Mouse (Mus musculus) lung, embryonic 15.5 days (tissue): ENCODE measurements around the gene Chd2. TPM values are rescaled to one million over a fixed set of nuclear protein-coding genes. Genes with fewer than 3 reads are reported as not detected.

Experiments
- ATAC-seq: fragments of 200-750 bp; cut with Nextera tagmentation; 2 replicates; pipeline ENCODE4 v1.8.0; 2017; ENCODE audit warnings: moderate number of reproducible peaks, borderline replicate concordance; ENCODE audit not compliant: low FRiP score, low TSS enrichment; ENCODE audit errors: extremely low read depth
- H3K27ac ChIP-seq: fragments of 300-500 bp; sonication (generic); 2 replicates; pipeline ENCODE4 v1.5.1; 2015; ENCODE audit warnings: moderate library complexity, mild to moderate bottlenecking, inconsistent platforms
- H3K27me3 ChIP-seq: fragments of 300-500 bp; sonication (generic); 2 replicates; pipeline ENCODE4 v1.6.1; 2015; ENCODE audit warnings: inconsistent platforms
- H3K36me3 ChIP-seq: fragments of 300-500 bp; sonication (generic); 2 replicates; pipeline ENCODE4 v1.6.1; 2015; ENCODE audit warnings: inconsistent platforms
- H3K4me1 ChIP-seq: fragments of 300-500 bp; sonication (generic); 2 replicates; pipeline ENCODE4 v1.6.1; 2015; ENCODE audit warnings: inconsistent platforms
- H3K4me2 ChIP-seq: fragments of 300-500 bp; sonication (generic); 2 replicates; pipeline ENCODE4 v1.6.1; 2015; ENCODE audit warnings: inconsistent platforms, mild to moderate bottlenecking, moderate library complexity
- H3K4me3 ChIP-seq: fragments of 300-500 bp; sonication (generic); 2 replicates; pipeline ENCODE4 v1.5.1; 2015; ENCODE audit warnings: mild to moderate bottlenecking, inconsistent platforms
- H3K9ac ChIP-seq: fragments of 300-500 bp; sonication (generic); 2 replicates; pipeline ENCODE4 v1.6.1; 2015; ENCODE audit warnings: inconsistent platforms
- H3K9me3 ChIP-seq: fragments of 300-500 bp; sonication (generic); 2 replicates; pipeline ENCODE4 v1.6.1; 2016; ENCODE audit warnings: inconsistent platforms
- WGBS: fragments of 180-500 bp; shearing (Covaris S2); methylation state at CpG from one replicate; pipeline ENCODE4 v1.1.7; 2015; 5-methylcytosine and 5-hydroxymethylcytosine counted together
- polyA plus RNA-seq: library from polyadenylated mRNA; unstranded; fragments of >200 nt; fragmentation: Nextera tagmentation; extraction: Ambion mirVana; gene quantifications from 2 replicates; pipeline ENCODE4 v1.2.1, GENCODE M21; 2015

The Chd2 gene
- polyA plus RNA-seq, 1 experiment from 2014 or later = 59.0 TPM

DNA sequence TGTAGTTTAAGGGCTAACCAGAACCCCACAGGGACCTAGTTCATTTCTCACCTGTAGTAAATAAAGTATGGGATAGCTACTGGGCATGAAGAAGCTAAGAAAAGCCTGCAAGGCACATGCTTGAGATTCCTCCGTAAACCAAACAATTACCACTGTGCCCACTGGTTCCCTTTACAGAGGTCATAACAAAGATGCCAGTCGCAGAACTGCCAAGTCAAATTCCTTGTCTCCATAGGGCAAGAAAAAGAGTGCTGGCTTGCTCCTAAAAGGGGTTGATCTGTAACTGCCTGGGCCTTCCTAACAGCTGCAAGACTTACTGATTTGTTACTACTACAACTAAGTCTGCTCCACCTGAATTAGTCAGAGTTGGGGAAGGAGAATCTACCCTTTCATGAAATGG lies 32.9 kb downstream of the Chd2 start:
- no peak overlapping the region for H3K4me3 ChIP-seq
- H3K27me3 ChIP-seq = no peaks in the 10 kb centered on the region
- H3K9ac ChIP-seq = no peak overlapping the region
- no peaks in the 10 kb centered on the region for H3K4me1 ChIP-seq
- no peak overlapping the region for H3K27ac ChIP-seq
- no peaks in the 10 kb centered on the region for H3K9me3 ChIP-seq
- no peak overlapping the region for H3K4me2 ChIP-seq
- WGBS = 89% methylated on average over 2 of the region's 2 CpGs
- H3K36me3 ChIP-seq = peaks cover 92% of the 10 kb centered on the region
- no peak for ATAC-seq

DNA sequence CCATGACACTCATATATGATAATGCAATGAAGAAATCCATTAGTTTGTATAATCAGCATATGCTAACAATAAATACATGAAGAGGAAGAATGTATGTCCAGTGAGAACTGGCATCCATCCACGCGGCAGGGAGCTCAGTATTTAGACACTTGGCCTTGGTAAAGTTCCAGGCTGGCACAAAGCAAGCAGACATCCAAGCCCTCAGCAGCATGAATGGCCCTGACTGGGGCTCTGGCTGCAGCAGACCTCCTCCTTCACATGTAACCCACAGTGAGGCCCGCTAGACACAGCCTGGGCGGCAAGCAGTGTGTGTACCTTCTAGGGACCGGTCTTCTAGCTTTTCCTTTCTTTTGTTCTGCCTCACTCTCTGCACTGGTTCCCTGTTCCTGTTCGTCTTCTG lies 34.1 kb downstream of the Chd2 start:
- ATAC-seq = no peak
- Histone ChIP-seq H3K4me1 (no peaks in the 10 kb centered on the region), H3K4me3 (no peak overlapping the region), H3K27ac (no peak overlapping the region), H3K9me3 (no peaks in the 10 kb centered on the region), H3K36me3 (peaks cover 90% of the 10 kb centered on the region), H3K27me3 (no peaks in the 10 kb centered on the region), H3K9ac (no peak overlapping the region), H3K4me2 (no peak overlapping the region)
- 85% methylated on average over 6 of the region's 6 CpGs for WGBS

DNA sequence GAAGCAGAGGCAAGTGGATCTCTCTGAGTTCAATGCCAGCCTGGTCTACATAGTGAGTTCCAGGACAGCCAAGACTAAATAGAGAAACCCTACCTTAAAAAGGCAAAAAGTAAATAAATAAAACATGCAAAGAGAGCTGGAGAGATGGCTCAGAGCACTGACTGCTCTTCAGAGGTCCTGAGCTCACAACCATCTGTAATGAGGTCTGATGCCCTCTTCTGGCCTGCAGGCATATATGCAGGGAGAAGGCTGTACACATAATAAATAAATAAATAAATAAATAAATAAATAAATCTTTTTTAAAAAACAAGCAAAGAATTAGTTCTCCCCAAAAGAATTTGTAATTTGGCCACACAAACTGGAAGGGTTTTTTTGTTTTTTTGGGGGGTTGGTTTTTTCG lies 34.8 kb downstream of the Chd2 start:
- Histone ChIP-seq H3K9ac (no peak overlapping the region), H3K4me1 (no peaks in the 10 kb centered on the region), H3K27ac (no peak overlapping the region), H3K4me2 (no peak overlapping the region), H3K36me3 (peaks cover 90% of the 10 kb centered on the region), H3K4me3 (no peak overlapping the region), H3K9me3 (no peaks in the 10 kb centered on the region), H3K27me3 (no peaks in the 10 kb centered on the region)
- no peak for ATAC-seq
- WGBS = 95% methylated on average over 1 of the region's 1 CpGs

DNA sequence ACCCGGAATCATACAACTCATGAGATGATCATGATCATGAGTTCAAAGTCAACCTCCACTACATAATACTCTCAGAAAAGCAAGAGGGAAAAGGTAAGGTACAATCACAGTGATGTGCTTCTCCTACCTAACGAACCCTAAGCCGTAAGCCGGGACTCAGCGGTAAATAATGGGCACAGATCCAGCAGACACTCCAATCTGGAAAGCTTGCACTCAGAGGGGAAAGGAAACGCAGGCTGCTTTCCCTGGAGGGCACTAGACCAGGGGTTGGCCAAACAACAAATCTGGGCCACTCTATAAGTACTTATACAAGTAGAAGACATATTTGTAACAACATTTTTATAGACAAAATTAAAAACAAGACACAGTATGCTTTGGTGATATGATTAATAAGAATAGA lies 36.4 kb downstream of the Chd2 start:
- Histone ChIP-seq H3K27ac (no peak overlapping the region), H3K4me3 (no peak overlapping the region), H3K4me2 (no peak overlapping the region), H3K27me3 (no peaks in the 10 kb centered on the region), H3K4me1 (no peaks in the 10 kb centered on the region), H3K9ac (no peak overlapping the region), H3K36me3 (peaks cover 90% of the 10 kb centered on the region), H3K9me3 (no peaks in the 10 kb centered on the region)
- ATAC-seq = no peak
- WGBS = 88% methylated on average over 6 of the region's 6 CpGs

DNA sequence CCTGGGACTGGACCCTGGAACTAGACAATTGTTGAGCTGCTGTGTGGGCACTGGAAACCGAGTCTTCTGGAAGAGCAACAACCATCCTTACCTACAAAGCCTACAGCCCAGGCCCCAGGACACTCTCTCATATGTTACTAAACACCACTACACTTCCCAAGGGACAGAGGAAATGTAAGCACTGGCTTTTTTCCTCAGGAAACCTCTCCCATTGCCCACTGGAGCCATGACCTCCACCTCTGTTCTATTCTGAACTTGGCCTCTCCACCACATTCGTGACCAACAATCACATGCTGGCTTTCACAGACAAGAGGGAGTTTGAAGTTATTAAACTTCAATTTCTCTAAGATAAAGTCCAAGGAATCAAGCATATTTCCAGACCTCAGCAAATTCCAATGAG lies 43.4 kb downstream of the Chd2 start:
- no peak overlapping the region for H3K4me3 ChIP-seq

DNA sequence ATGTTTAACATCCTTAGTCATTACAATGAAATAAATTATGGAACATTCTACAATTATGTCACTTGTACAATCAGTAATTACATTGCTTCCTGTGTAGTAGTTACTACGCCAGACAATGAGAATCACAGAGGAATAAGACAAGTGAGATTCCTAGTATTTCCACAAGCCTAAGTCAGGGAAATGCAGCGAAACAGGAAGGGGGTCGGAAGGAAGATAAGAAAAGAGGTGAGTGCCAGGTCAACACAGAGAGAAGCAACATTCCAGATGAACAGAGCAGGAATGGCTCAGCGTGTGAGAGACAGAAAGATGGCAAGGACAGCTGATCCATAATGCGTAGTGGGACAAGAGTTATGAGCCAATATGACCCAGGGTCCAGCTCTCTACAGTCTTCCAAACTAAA lies 52.4 kb downstream of the Chd2 start:
- H3K27me3 ChIP-seq = no peaks in the 10 kb centered on the region
- H3K4me1 ChIP-seq = no peaks in the 10 kb centered on the region
- 52% methylated on average over 5 of the region's 5 CpGs for WGBS
- no peak for ATAC-seq
- peak overlapping the region; percentile 10; the same call in 1 of the 2 replicates for H3K27ac ChIP-seq
- no peak overlapping the region for H3K9ac ChIP-seq
- H3K9me3 ChIP-seq = no peaks in the 10 kb centered on the region
- H3K36me3 ChIP-seq = peaks cover 86% of the 10 kb centered on the region
- H3K4me2 ChIP-seq = no peak overlapping the region
- H3K4me3 ChIP-seq = no peak overlapping the region

More for the DNA sequence above, 43.4 kb downstream of the Chd2 start:
- Histone ChIP-seq H3K36me3 (peaks cover 86% of the 10 kb centered on the region), H3K27me3 (no peaks in the 10 kb centered on the region), H3K27ac (no peak overlapping the region), H3K4me2 (no peak overlapping the region), H3K4me1 (no peaks in the 10 kb centered on the region), H3K9me3 (no peaks in the 10 kb centered on the region), H3K9ac (no peak overlapping the region)
- ATAC-seq = no peak
- 85% methylated on average over 2 of the region's 2 CpGs for WGBS

DNA sequence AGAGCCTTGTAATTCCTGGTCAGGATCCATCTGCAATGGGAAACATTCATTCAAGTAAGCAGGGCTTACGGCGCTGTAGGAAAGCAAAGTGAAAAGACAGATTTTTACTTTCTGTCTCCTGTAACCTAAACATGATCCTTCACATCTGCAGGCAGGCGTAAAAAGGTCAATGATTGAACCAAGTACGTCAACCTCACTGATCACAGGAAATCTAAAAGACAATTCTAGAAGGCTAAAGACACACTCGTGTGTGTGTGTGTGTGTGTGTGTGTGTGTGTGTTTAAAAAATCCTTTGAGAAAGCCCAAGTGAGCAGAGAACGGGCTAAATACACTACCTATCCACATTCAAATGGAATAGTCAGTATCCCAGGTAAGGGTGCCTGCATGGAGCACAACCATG lies 60.5 kb downstream of the Chd2 start:
- Histone ChIP-seq H3K36me3 (peaks cover 87% of the 10 kb centered on the region), H3K9me3 (no peaks in the 10 kb centered on the region), H3K9ac (no peak overlapping the region), H3K4me2 (no peak overlapping the region), H3K4me3 (no peak overlapping the region), H3K4me1 (no peaks in the 10 kb centered on the region), H3K27ac (no peak overlapping the region), H3K27me3 (no peaks in the 10 kb centered on the region)
- no peak for ATAC-seq
- 83% methylated on average over 6 of the region's 6 CpGs for WGBS

DNA sequence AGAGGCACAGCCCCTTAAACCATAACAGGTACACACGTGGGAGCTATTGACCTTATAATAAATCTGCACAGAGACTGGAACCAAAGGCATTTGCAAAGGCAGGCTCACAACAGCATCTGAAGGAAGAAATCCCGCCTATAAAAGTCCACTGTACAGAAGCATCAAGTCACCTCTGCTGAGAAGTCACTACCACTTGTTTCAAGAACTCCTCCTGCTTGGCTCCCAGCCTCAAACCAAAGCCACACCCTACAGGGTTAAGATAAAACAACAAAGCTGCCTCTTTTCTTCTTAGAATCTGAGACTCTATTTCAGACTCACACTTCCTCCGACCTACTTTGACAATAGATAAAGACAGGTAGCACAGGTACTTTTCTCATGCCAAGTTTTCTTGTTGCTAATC lies 62.1 kb downstream of the Chd2 start:
- Histone ChIP-seq H3K27me3 (no peaks in the 10 kb centered on the region), H3K36me3 (peaks cover 92% of the 10 kb centered on the region), H3K4me1 (no peaks in the 10 kb centered on the region), H3K9me3 (no peaks in the 10 kb centered on the region), H3K27ac (no peak overlapping the region), H3K4me3 (no peak overlapping the region), H3K9ac (no peak overlapping the region), H3K4me2 (no peak overlapping the region)
- 61% methylated on average over 3 of the region's 3 CpGs for WGBS
- ATAC-seq = no peak

DNA sequence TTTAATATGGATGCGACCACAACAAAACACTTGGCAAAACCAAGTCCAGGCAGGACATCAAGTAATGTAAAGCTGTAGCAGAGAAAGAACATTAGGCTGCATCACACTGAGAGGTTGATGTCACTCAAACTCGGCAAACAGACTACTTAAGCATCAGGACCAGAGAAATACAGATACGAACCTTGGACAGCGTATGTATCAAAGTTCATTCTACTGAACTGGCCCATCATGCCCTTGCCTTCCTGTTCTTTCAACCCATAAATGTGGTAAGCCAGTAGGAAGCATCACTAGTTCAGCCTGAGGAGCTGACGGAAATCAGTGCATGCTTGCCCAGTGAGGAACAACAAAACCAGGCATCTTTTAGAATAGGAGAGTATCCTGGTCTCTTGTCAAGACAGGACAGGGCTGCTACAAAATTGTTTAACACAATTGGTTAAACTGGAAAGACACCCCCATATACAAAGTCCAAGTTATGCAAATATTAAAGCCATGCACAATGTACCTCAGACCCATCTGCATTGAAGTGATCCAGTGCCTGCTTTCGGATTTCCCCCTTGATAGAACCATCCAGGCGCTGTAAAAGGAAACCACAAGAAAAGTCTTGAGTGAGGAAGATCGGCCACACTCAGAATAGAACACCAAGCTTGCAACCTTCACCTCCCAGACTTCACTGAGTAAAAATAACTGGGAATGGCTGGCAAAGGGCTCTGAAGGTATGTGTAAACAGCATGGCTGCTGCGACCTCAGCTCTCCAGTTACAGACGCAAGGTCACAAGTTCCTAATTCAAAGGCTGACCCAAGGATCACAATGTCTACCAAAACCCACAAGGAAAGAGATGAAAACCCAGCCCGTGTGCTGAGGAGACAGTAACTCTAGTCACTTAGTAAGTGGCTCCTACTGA lies 63.2 kb downstream of the Chd2 start:
- H3K4me2 ChIP-seq = no peak overlapping the region
- H3K9ac ChIP-seq = no peak overlapping the region
- WGBS = 77% methylated on average over 11 of the region's 11 CpGs
- ATAC-seq = no peak
- peaks cover 96% of the 10 kb centered on the region for H3K36me3 ChIP-seq
- no peak overlapping the region for H3K27ac ChIP-seq
- no peaks in the 10 kb centered on the region for H3K27me3 ChIP-seq
- H3K4me1 ChIP-seq = no peaks in the 10 kb centered on the region
- H3K4me3 ChIP-seq = no peak overlapping the region
- no peaks in the 10 kb centered on the region for H3K9me3 ChIP-seq

DNA sequence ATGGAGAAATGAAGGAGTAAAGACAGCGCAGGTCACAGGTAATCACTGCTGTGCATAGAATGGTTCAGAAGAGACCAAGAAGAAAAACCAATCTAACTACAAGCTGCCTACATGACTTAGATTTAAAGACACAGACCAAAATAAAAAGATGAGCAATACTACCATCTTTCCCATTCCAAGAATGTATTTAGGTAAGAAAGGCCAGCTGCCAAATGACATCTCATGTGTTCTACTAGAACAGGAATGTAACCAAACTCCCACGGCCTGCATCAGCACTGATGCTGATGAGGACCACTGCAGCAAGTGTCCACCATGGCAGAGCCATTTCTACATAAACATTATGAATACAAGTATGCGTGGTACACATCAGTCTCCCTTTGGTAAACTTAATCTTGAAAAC lies 73.9 kb downstream of the Chd2 start:
- peaks cover 87% of the 10 kb centered on the region for H3K36me3 ChIP-seq
- ATAC-seq = no peak
- WGBS = 92% methylated on average over 3 of the region's 3 CpGs

DNA sequence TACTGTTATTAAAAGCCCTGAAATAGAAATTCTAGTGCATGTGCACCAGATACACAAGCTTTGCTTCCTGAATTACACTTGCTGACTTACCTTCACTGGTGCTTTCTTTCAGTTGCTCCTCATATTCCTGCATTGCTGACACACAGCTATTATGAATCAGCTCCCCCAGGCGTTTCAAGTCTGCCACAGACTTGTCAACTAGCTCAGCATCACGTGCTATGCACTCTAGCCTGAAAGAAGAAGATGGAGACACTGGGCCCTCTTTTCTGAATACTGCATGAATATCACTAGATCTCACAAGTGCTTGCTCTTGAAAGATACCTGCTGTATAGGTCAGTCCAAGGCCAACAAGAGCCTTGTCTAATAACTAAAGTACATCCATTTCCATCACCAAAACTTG lies 78.1 kb downstream of the Chd2 start:
- no peaks in the 10 kb centered on the region for H3K27me3 ChIP-seq
- H3K4me1 ChIP-seq = no peaks in the 10 kb centered on the region
- no peaks in the 10 kb centered on the region for H3K9me3 ChIP-seq
- 78% methylated on average over 2 of the region's 2 CpGs for WGBS
- ATAC-seq = no peak
- no peak overlapping the region for H3K27ac ChIP-seq
- no peak overlapping the region for H3K4me3 ChIP-seq
- H3K9ac ChIP-seq = no peak overlapping the region
- peaks cover 89% of the 10 kb centered on the region for H3K36me3 ChIP-seq
- H3K4me2 ChIP-seq = no peak overlapping the region

More for the DNA sequence above, 73.9 kb downstream of the Chd2 start:
- no peak overlapping the region for H3K4me3 ChIP-seq
- H3K4me2 ChIP-seq = no peak overlapping the region
- no peak overlapping the region for H3K27ac ChIP-seq
- H3K4me1 ChIP-seq = no peaks in the 10 kb centered on the region
- H3K27me3 ChIP-seq = no peaks in the 10 kb centered on the region
- H3K9me3 ChIP-seq = no peaks in the 10 kb centered on the region
- no peak overlapping the region for H3K9ac ChIP-seq

DNA sequence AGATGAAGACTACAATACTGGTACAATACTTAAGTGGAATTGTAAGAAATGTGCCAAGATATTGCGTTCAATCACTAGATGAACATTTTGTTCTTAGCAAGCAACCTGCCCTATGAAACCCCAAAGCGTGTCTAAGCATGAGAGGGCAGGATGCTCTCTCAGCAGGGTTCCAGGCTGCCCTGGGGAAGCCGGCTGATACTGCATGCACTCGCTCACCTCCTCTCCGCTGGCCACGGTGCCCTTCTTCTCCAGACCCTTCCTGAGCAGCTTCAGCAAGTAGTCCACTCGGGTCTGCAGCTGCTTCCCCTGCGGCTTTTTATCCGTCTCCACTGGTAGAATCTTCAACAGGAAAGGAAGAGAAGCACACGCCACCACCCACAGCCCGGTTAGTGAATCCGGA lies 87.5 kb downstream of the Chd2 start:
- ATAC-seq = no peak
- Histone ChIP-seq H3K27ac (no peak overlapping the region), H3K9ac (no peak overlapping the region), H3K36me3 (peaks cover 94% of the 10 kb centered on the region), H3K4me2 (no peak overlapping the region), H3K9me3 (no peaks in the 10 kb centered on the region), H3K4me1 (no peaks in the 10 kb centered on the region), H3K27me3 (no peaks in the 10 kb centered on the region), H3K4me3 (no peak overlapping the region)
- WGBS = 90% methylated on average over 12 of the region's 12 CpGs
